Mouse (Mus musculus) testis, adult 2 months (tissue): ENCODE data around the gene Grpel1. TPM values are rescaled to one million over a fixed set of nuclear protein-coding genes. Genes with fewer than 3 reads are reported as not detected.

ENCODE experiments used
- H3K27ac ChIP-seq: fragments of 200-500 bp; 2 replicates; pipeline ENCODE4 v1.5.1; 2012; ENCODE audit warnings: low read depth, low read length; ENCODE audit not compliant: control insufficient read depth, insufficient read depth
- H3K27me3 ChIP-seq: fragments of 200-500 bp; 2 replicates; pipeline ENCODE4 v1.6.1; 2012; ENCODE audit warnings: mild to moderate bottlenecking, low read length, moderate library complexity; ENCODE audit not compliant: control insufficient read depth, insufficient read depth
- H3K36me3 ChIP-seq: fragments of 200-500 bp; 2 replicates; pipeline ENCODE4 v1.6.1; 2012; ENCODE audit warnings: mild to moderate bottlenecking, low read length; ENCODE audit not compliant: control insufficient read depth, insufficient read depth
- H3K4me1 ChIP-seq: fragments of 200-500 bp; 2 replicates; pipeline ENCODE4 v1.6.1; 2012; ENCODE audit warnings: low read length; ENCODE audit not compliant: control insufficient read depth, insufficient read depth
- H3K4me3 ChIP-seq: fragments of 200-500 bp; 2 replicates; pipeline ENCODE4 v1.5.1; 2012; ENCODE audit warnings: low read depth, mild to moderate bottlenecking, low read length, moderate library complexity, mixed read lengths; ENCODE audit not compliant: control insufficient read depth
- CTCF ChIP-seq: fragments of 200-500 bp; IDR thresholded peaks from 2 replicates; pipeline ENCODE4 v1.5.1; 2012; ENCODE audit warnings: low read depth, mild to moderate bottlenecking, inconsistent platforms, low read length, moderate library complexity; ENCODE audit not compliant: control insufficient read depth, insufficient read depth, insufficient replicate concordance
- POLR2A ChIP-seq: fragments of 200-500 bp; IDR thresholded peaks from 2 replicates; pipeline ENCODE4 v1.6.1; 2012; ENCODE audit warnings: low read depth, mild to moderate bottlenecking, inconsistent platforms, low read length, moderate library complexity; ENCODE audit not compliant: control insufficient read depth
- polyA plus RNA-seq: library from polyadenylated mRNA; depleted of rRNA; stranded (reverse); fragments of >200 nt; gene quantifications from 2 replicates; pipeline ENCODE4 v1.2.3, GENCODE M21; 2012; rRNA removed

Grpel1 gene
- polyA plus RNA-seq, result 18.2 and 18.5 TPM in 2 replicates

- peak within 1 kb of the TSS; percentile 95 for H3K4me3 ChIP-seq
- peak; percentile 77 for TF ChIP-seq POLR2A
- TF ChIP-seq CTCF, result no peak
- no peaks in the 10 kb centered on the region; the same call in 1 of the 2 replicates for H3K36me3 ChIP-seq
- no peaks in the 10 kb centered on the region for H3K27me3 ChIP-seq
- peak within 1 kb of the TSS; percentile 73 for H3K27ac ChIP-seq
- H3K4me1 ChIP-seq, result peaks cover 13% of the 10 kb centered on the region
These were observed at the start of gene Grpel1 for GRCm38 (mm10) chr5:36464709-36465661. Grpel1 (plus strand) TSS chr5:36464998.

GRCm38 (mm10) chr5:36419861-36420260, 44.9 kb upstream of the Grpel1 start:
- no peaks in the 10 kb centered on the region for H3K36me3 ChIP-seq
- no peak for TF ChIP-seq CTCF
- TF ChIP-seq POLR2A, result no peak

GRCm38 (mm10) chr5:36422689-36423088, 42.1 kb upstream of the Grpel1 start:
- no peak for TF ChIP-seq POLR2A
- no peak for TF ChIP-seq CTCF
- Histone ChIP-seq H3K27ac (no peak overlapping the region), H3K4me1 (no peaks in the 10 kb centered on the region), H3K36me3 (no peaks in the 10 kb centered on the region), H3K27me3 (no peaks in the 10 kb centered on the region), H3K4me3 (no peak overlapping the region)

More at GRCm38 (mm10) chr5:36419861-36420260, 44.9 kb upstream of the Grpel1 start:
- Histone ChIP-seq H3K27me3 (no peaks in the 10 kb centered on the region), H3K27ac (no peak overlapping the region), H3K4me3 (no peak overlapping the region), H3K4me1 (no peaks in the 10 kb centered on the region)

GRCm38 (mm10) chr5:36424676-36425075, 40.1 kb upstream of the Grpel1 start:
- H3K4me1 ChIP-seq, result no peaks in the 10 kb centered on the region
- TF ChIP-seq CTCF (no peak), POLR2A (no peak)
- no peaks in the 10 kb centered on the region for H3K27me3 ChIP-seq
- H3K36me3 ChIP-seq, result no peaks in the 10 kb centered on the region
- no peak overlapping the region for H3K4me3 ChIP-seq
- no peak overlapping the region for H3K27ac ChIP-seq

- TF ChIP-seq CTCF (no peak), POLR2A (no peak)
- H3K4me3 ChIP-seq, result no peak overlapping the region
- no peaks in the 10 kb centered on the region for H3K4me1 ChIP-seq
- H3K36me3 ChIP-seq, result no peaks in the 10 kb centered on the region
- H3K27ac ChIP-seq, result no peak overlapping the region
- no peaks in the 10 kb centered on the region for H3K27me3 ChIP-seq
These were observed 38.4 kb upstream of the Grpel1 start for GRCm38 (mm10) chr5:36426404-36426803.

GRCm38 (mm10) chr5:36427831-36428230, 37.0 kb upstream of the Grpel1 start:
- no peak overlapping the region for H3K4me3 ChIP-seq
- no peaks in the 10 kb centered on the region for H3K36me3 ChIP-seq
- no peaks in the 10 kb centered on the region for H3K4me1 ChIP-seq
- TF ChIP-seq CTCF, result no peak
- TF ChIP-seq POLR2A, result no peak
- H3K27ac ChIP-seq, result no peak overlapping the region
- no peaks in the 10 kb centered on the region for H3K27me3 ChIP-seq

- H3K36me3 ChIP-seq, result no peaks in the 10 kb centered on the region
- no peaks in the 10 kb centered on the region for H3K27me3 ChIP-seq
These were observed 35.2 kb upstream of the Grpel1 start for GRCm38 (mm10) chr5:36429551-36429950.

More at GRCm38 (mm10) chr5:36429551-36429950, 35.2 kb upstream of the Grpel1 start:
- H3K4me3 ChIP-seq, result no peak overlapping the region
- TF ChIP-seq POLR2A, result no peak
- TF ChIP-seq CTCF, result no peak
- no peaks in the 10 kb centered on the region for H3K4me1 ChIP-seq
- no peak overlapping the region for H3K27ac ChIP-seq
